Mouse (Mus musculus) frontal cortex, postnatal 14 days (tissue): ENCODE measurements around the gene Tnfrsf13b.
"Not testable (repeated sequence)": the region's sequence is repeated elsewhere in the genome, so short reads cannot be mapped to it uniquely, and the experiment has no call there.

Source experiments
- DNase-seq, 2 experiments: peaks; one replicate each; pipeline ENCODE4 v3.0.0; 2022; ENCODE audit warnings: low spot score in 2 of 2

Gene Tnfrsf13b

GRCm38 (mm10) chr11:61170184-61170583, 43.6 kb downstream of the Tnfrsf13b start:
- no peak for DNase-seq

GRCm38 (mm10) chr11:61173477-61173876, 46.9 kb downstream of the Tnfrsf13b start:
- not testable (repeated sequence) for DNase-seq

- DNase-seq, result peak in 1 of 2 experiments; percentile 36
Observed at GRCm38 (mm10) chr11:61174291-61174820, 47.8 kb downstream of the Tnfrsf13b start.

- peak; percentile 100 for DNase-seq
Observed at GRCm38 (mm10) chr11:61174821-61175658, 48.5 kb downstream of the Tnfrsf13b start, which contains the start of gene Usp22. TSS of gene Usp22 (minus strand) at chr11:61175055.

- no peak for DNase-seq
Observed at GRCm38 (mm10) chr11:61175778-61176177, 49.2 kb downstream of the Tnfrsf13b start.

GRCm38 (mm10) chr11:61176321-61176720, 49.8 kb downstream of the Tnfrsf13b start:
- DNase-seq, result no peak

- DNase-seq, result no peak
Observed at GRCm38 (mm10) chr11:61180361-61180760, 53.8 kb downstream of the Tnfrsf13b start.

- DNase-seq, result no peak
Observed at GRCm38 (mm10) chr11:61181624-61182023, 55.1 kb downstream of the Tnfrsf13b start.

- DNase-seq, result no peak
Observed at GRCm38 (mm10) chr11:61183820-61184219, 57.3 kb downstream of the Tnfrsf13b start.

GRCm38 (mm10) chr11:61190776-61191175, 64.2 kb downstream of the Tnfrsf13b start:
- DNase-seq, result no peak

GRCm38 (mm10) chr11:61192123-61192522, 65.6 kb downstream of the Tnfrsf13b start:
- DNase-seq, result not testable (repeated sequence)

- DNase-seq, result no peak
Observed at GRCm38 (mm10) chr11:61192779-61193178, 66.2 kb downstream of the Tnfrsf13b start.

GRCm38 (mm10) chr11:61193392-61193791, 66.8 kb downstream of the Tnfrsf13b start:
- DNase-seq, result peak; percentile 53 to 76

- no peak for DNase-seq
Observed at GRCm38 (mm10) chr11:61196616-61197353, 70.2 kb downstream of the Tnfrsf13b start.

GRCm38 (mm10) chr11:61197935-61198334, 71.4 kb downstream of the Tnfrsf13b start:
- no peak for DNase-seq
